Mouse (Mus musculus) cerebellum, postnatal 10 days (tissue): Measurements from ENCODE around the gene Zbtb7b.

Experiments
- DNase-seq, 2 experiments: peaks; one replicate each; pipeline ENCODE4 v3.0.0; 2021; ENCODE audit warnings: mixed read lengths in 2 of 2

Zbtb7b gene

DNA sequence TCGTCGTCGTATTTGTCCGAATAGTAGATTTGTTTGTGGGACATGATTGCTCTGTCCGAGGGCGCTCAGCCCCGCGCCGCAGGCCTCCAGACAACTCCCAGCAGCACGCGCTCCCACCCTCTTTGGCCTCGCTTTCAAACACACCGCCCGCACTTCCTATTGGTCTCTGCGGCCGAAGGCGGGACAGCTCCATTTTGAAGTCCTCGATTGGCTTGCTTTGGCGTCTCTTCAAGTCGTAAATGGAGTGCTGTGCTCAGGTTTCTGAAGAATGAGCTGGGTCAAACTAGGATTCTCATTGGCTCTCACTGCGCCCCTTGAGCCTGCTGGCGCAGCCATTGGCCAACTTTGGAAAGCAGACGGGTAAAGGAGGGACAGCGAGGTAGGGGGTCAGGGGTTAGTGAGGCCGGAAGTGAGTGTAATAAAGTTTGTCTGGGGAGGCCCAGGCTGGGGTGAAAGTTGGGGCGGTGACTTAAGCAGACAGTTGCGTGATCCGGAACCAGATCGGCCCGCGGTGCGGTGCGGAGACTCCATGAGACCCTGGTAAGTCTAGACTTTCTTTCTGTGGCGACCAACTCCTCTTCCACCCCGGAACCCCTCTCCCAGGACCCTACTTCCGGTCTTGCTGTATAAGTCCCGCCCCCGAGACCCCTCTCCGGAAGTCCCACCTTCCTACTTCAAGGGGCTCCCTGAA lies 23.7 kb upstream of the Zbtb7b start, which contains the start of the genes Cks1b and Shc1:
Gene Cks1b, minus strand, starts transcription at position 214 of the 691 bp plus-strand sequence.
Gene Shc1, plus strand, starts transcription at position 274 of the 691 bp plus-strand sequence.
- DNase-seq, result peak; percentile 95 to 97

DNA sequence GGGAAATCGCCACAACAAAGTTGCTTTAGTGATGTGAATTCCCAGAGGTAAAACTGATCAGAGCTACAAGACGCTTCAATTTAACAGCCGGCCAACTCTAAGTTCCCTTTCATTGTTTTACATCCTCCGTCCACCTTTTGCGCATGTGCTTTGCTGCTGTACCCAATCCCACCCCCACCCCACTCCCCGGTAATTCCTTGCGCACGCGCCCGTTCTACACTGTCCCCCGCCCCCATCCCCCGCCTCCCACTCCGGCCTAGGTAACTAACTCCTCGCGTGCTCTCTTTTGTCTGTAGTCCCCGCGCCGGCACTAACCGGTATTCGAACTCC lies 23.2 kb upstream of the Zbtb7b start:
- no peak for DNase-seq

DNA sequence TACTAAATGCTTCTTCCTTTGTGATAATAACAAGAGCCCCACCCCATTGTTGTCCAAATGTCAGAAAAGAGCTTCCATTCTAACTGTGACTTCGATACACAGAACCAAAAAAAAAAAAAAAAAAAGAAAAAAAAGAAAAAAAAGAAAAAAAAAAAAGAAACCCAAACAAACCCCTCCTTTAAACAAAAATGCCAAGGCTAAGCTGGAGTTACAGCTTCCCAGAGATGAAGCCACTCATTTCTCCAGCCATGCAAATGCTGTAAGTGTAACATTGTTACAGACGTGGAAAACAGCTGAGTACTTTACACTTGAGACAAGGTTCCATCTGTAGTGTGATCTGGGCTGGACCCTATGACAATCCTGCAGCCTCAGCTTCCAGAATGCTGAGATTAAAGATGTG lies 22.6 kb upstream of the Zbtb7b start:
- DNase-seq, result no peak

DNA sequence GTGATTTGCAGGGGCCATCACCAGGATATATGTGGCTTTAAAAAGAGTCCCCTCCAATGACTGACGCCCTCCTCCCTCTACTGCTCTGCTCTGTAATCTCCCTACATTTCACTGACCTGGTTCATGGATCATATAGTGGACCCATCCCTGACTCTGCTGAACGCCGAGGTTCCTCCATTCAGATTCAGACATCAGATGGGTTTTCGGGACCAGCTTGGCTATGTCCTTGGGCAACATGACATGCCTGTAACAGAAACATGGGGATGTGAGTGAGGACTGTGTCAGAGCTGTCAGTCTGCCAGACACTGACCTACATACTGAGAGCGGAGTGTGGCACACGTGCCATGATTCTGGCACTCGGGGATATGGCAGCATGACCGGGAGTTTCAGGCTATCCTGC lies 21.6 kb upstream of the Zbtb7b start:
- DNase-seq, result no peak

DNA sequence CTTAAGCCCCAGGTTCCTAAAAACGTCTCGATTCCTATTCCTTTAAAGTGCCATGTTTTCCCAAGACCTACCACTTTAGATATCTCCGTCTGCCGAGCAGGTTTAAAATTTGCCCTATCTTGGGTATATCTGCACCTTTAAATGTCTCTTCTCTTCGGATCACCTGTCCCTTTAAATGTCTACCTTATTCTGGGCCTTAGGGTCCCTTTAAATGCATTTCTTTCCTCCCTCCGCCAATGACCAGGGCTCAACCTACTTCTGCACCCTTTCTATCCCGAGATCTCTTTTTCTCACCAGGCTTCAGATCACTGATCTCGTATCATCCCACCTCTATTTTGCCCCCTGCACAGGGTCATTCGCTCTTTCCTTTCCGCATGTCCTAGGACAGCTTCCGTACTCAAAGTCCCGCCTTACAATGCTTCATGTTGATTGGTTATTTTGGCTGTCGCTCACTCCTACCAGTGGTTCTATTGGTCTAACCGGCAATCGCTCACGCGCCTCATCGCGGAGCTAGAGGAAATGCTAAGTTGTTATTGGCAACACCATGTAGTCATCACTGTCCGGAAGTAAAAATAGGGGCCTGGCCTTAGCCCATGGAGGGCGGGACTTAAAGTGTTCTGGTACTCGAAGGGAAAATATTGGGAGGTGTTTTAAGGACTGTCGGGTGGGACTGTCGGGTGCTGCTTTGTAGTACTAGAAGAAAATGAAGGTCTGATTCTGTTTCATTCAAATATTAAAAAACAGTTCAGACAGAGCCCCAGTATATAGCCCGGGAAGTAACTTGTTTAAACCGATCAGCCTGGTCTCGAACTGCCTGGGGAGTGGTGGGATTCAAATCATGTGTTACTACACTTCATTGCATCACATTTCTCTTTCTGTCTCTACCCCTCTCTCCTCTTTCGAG lies 17.2 kb upstream of the Zbtb7b start, which contains the start of gene Flad1:
Gene Flad1, minus strand, starts transcription at position 381 of the 904 bp plus-strand sequence.
- DNase-seq, result peak; percentile 98 to 99

DNA sequence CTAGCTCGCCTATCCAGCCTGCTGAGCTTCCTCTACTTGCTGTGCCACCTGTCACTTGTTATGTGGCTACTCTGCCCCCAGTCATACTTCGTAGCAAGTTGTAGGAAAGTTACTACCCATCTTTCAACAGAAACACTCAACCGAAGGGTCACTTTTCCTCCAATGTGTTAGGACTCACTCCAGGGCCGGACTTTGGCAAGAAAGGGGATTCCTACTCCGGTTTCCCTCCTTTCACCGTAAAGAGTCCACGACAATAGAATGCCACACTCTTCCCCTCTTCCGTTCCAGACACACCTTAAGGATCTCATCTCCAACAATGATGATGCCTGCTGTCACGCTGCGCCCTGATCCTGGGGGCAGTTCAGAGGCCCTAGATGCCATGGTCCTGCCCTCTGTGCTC lies 16.3 kb upstream of the Zbtb7b start:
- no peak for DNase-seq

DNA sequence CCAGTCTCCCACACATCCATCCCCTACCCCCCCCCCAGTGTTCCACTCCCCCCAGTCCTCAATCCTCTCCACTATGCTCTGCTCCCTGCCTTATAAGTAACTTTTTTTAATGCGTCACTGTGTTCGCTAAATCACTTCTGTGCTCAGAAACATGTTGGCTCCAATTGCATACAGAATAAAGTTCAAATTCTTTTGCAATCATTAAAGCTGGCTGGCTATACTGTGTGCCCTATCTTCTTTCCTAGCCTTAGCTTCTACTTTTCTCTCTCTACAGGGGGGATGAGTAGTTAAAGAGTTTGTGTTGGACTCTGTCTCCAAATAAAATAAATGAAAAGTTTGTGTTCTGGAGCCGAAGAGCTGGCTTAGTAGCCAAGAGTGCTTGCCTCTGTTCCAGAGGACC lies 15.1 kb upstream of the Zbtb7b start:
- DNase-seq, result no peak

DNA sequence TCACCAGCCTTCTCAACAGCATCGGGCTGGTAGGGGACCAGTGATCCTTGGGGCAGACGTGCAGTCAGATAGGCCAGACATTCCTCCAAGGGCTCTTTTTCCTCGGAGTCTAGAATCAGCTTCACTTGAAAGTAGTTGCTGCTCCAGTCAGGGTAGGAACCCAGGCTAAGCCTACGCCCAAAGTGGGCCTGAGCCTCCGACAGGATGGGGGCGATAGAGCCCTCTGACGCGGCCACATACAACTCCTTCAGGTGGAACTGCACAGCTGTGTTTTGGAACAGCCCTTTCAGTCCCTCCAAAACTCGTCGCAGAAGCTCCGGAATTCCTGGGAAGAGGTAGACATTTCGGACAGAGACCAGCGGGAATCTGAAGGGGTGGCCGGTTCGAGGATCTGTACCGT lies 13.9 kb upstream of the Zbtb7b start:
- DNase-seq, result no peak

DNA sequence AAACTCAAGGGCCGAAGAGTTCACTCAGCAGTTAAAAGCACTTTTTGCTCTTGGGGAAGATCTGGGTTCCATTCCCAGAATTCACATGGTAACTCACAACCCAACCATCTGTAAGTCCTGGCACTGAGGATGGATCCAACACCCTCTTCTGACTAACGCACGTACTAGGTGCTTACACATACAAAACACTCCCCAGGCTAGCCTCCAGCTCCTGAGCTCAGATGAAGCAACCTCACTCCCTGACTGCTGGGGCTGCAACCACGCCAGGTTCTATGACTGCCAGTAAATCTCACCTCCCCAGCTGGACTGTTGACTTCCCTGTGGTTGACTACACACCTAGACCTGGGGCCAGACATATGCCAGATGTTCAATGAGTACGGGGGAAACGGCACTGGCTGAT lies 12.3 kb upstream of the Zbtb7b start:
- DNase-seq, result no peak

DNA sequence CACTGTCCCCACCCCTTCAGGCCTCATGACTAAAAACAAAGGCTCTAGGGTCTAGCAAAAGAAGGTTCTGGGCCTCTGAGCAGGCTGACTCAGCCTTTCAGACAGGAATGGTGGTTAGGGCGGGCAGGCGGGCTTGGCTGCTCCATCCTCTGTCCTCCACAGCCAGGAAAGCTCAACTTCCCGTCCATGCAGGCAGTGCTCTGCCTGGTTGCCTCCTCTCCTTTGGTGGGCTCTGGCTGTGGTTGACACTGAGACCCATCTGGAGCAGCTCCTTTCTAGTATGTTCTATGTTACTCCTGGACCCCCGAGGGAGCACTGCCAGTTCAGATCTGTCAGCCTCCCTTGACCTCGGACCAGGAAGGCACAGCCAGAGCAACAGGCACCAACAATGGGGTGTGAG lies 8.1 kb upstream of the Zbtb7b start, which contains the start of gene Lenep:
Gene Lenep, minus strand, starts transcription at position 101 of the 400 bp plus-strand sequence.
- no peak for DNase-seq

DNA sequence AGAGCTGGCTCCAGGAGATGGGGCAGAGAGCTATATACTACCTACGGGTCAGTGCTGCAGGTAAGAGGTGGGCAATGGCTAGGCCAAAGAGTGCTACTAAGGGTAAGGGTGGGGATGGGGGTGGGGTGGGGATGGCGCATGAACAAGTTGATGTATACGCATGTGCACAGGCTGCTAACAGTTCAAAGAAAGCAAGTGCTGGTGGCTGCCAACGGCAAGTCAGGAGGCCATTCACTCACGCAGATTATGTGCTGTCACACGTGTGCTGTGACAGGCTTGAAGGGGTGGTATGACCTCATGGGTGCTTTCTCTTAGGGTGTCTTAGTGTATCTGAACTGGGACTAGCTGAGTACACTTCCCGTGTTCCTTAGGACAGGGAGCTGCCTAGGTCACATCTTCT lies 6.8 kb upstream of the Zbtb7b start:
- no peak for DNase-seq

DNA sequence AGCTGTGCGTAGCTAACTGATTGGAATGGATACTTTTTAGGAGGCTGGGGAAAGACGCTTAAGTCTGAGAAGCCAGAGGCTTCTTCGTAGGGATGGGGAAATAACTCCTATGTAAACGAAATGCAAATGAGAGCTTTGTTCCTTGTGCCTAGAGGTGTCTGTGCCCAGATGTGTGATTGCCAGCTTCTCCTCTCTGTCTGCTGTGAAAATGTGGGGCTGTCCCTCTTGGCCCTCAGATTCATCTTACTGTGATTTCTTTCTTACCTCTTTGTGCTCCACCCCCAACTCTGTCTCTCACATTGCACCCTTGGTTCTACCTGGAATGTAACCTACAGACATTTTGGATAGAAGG lies 2.1 kb upstream of the Zbtb7b start:
- no peak for DNase-seq

DNA sequence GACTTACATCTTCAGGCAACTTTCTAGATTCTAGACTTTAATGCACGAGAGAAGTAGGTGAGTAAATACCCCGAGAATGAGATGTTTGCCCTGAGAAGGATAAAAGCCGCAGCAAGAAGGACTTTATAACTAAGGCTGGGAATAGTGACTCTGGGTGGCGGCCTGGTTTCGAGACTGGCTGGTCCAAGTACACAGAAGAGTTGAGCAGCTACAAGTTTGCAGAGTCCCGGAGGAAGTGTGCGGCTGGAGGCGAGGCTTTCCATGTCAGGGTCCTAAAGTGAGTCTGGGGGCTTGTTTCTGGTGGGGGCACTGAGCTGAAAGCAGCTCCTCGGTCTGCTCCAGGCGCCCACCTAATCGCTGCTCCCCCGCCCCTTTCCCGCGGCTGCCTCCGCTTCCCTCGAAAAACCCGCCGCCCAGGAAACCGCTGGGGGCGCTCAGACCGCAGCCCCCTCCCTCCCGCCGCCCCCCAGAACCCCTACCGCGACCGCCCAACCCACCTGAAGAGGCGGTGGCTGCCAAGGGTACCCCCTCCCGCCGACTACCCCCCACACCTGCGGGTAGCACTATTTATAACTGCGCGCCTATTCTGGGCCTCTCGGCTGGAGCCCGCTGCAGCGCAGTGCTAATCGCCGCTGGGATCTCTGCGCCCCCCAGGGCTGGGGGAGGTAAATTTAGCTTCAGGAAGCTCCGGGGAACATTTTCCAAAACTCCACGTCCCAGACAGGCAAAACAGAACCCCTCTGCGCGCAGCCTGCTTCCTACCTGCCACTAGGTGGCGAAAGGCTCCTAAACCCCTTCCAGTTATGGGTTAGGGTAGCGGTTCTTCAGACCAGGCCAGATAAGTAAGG lies 1.5 kb upstream of the Zbtb7b start:
- peak; percentile 80 to 81 for DNase-seq

DNA sequence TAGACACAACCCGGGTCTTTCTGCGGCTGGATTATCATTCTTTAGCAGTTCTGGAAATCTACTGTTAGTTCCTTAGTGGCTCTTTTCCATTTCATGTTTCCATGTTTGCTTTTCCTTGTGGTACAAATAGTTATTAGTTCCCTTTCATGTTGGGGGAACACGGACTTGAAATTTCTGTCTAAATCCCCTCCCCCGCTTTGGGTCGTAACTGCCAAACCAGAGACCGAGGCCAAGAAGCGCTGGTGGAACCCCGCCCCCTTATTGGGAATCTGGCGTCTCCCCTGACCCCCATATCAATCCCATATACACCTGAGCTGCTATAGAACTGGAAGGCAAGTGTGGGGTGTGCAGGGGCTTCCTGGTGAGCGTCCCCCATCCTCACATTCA lies 836 bp upstream of the Zbtb7b start:
- peak in 1 of 2 experiments; percentile 37 for DNase-seq

DNA sequence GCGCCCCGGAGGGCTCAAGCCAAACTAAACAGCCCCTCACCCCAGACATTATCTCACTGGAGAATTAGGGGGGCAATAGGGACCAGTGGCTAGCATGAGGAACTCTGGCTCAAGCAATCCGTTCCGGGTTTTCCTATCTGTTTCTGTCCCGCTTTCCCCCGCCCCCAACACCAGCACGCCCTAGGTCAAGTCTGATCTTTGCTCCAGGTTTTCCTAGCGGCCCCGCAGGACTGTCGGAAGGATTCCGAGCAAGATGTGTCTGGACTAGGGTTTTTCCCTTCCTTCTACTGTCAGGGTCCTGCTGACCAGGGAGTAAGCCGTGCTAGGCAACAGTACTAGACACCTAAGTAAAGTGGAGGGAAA lies 299 bp upstream of the Zbtb7b start:
- peak; percentile 92 to 94 for DNase-seq

DNA sequence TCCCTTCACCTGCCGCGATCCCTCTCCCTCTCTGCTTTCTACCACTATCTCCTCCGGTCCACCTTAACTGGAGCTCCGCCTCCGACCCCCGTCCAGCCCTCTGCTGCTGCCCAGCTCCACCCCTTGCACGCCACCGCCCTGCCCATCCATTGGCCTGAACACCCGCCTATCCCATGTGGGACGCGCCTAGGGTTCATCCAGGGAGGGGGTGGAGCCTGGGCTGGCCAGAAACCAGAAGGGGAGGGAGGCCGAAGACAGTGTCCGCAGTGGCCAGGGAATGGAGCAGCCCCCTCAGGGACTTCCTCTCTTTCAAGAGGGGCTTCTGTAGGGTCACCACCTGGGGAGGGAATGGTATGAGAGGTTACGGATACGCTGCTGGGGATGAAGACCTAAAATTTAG lies 971 bp downstream of the Zbtb7b start:
- peak; percentile 99 for DNase-seq

DNA sequence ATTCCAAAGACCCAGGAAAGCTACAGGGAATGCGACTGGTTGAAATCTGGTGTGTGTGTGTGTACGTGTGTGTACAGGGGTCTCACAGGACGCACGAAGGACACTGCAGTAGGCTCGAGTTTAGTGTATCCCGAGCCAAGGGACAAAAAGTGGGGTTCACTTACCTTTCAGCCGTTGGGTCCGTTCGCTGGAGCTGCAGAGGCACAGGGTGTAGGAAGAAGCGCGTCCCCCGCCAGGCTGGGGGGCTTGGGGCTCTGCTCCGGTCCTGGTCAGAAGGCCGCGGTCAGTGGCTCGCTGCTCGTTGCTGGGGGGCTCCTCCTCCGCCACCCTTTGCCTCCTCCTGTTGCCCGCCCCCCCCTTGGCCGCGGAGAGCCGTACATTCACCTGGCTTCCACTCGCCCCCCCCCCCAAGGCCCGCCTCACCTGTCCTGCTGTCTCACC lies 1.7 kb downstream of the Zbtb7b start:
- peak; percentile 64 to 65 for DNase-seq

DNA sequence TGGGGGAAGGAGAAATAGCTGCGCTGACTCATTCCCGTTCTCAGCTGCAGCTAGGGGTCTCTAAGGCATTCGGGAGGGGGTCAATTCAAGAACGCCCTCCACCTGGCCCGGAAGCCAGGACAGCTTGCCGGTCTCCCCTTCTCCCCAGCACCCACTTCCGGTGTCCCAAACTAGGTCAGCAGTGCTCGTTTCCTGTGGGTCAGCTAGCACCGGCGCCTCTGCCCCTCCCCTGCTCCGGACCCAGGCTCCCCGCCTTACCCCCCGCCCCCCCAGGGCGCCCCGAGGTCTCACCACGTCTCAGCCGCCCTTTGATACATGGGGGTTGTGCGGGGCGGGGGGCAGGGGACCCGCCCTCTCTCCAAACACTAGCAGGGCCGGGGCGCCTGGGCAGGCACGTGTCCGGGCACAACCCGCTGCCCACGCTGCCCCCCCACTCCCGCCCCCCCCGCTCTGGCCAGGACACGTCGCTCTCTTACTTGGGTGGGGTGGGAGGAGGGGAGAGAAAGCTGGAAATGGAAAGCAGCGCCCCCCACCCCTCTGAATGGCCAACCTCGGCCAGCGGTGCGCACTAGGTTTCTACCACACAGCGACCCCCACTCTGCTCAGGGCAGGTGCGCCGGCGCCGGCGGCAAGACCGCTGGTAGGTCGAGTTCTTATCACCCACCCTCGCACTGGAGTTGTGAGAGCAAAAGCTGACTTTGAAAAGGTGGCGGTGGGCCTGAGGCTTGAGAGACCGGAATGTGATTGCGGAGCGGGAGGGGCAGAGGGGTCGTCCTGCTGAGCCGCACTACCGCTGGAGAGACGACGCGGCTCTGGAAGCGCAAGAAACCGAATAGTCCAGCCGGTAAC lies 2.7 kb downstream of the Zbtb7b start:
- peak; percentile 62 to 72 for DNase-seq

DNA sequence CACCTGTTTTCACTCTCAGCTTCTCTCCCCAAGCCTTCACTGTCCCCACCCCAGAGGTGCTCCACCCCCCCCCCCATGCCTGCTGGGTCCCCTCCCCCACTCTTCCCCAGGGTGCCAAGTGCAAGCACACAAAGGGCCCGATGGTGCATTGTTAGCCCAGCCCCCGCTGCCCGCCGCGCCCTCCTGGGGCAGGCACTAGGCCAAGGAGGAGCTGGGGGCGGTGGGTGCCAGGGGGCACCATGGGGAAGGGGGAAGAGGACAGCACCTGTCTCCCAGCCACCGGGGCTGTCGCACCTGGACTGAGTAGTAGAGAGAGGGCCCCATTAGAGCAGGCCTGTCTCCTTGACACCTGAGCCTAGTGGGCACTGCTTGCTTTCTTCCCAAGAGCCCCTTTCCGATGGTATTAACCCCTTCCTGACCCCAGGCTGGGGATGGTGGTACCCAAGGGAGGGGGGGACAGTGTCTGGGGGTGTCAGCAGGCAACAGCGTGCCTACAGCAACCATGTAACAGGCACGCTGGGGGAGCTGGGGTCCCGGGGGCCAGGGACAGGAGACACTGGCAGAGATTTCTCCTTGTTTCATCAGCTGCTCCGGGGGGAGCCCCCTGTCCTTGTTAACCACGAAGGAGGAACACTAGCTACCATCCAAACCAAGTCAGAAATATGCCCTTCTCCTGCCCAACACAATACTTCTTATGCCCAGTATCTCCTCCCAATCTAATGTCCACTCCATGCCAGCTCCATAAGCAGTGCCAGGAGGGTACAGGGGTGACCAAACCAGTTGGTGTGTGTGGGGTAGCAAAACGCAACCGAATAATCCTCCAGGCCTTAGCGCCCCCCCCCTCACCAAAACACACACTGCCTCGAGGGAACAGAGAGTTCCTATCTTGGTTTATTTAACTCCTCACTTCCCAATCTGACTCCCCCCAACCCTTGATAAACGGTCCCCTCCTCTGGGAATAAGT lies 3.6 kb downstream of the Zbtb7b start:
- peak; percentile 53 to 63 for DNase-seq

DNA sequence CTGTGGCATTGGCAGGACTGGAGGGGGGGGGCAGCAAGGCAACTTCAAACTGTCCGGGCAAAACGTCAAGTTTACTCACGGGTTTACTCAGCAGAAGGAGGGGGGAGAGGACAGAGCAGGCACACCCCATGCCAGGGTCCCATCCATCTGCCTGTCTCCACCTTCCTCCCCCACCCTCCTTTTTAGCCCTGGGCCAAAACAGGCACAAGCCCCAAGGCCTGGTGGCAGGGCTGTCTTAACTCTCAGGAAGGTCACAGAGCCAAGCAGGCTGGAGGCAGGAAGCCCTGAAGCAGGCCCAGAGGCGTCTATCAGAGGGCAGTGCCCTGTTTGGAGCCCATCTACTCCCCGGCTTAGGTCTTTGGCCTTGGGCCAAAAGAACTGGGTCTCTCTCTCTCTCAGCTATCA lies 4.5 kb downstream of the Zbtb7b start:
- peak; percentile 56 to 62 for DNase-seq
